Mouse (Mus musculus): ENCODE results near the gene Hddc3. TPM values are rescaled to one million over a fixed set of nuclear protein-coding genes. Genes with fewer than 3 reads are reported as not detected.

Hddc3 gene
- polyA plus RNA-seq, 1 experiment from 2014 or later = 20.2 TPM

GRCm38 (mm10) chr7:80339371-80339770 is 3.5 kb upstream of the Hddc3 start:
- Histone ChIP-seq H3K4me3 (peak overlapping the region; percentile 54), H3K27ac (peak overlapping the region; percentile 60; the same call in 1 of the 2 replicates), H3K36me3 (peaks cover 36% of the 10 kb centered on the region), H3K4me2 (replicated peaks) (peak overlapping the region; percentile 92), H3K9ac (peak overlapping the region; percentile 84), H3K4me1 (peaks cover 51% of the 10 kb centered on the region), H3K9me3 (replicated peaks) (no peaks in the 10 kb centered on the region), H3K27me3 (no peaks in the 10 kb centered on the region)
- ATAC-seq (ENCODE audit: low FRiP score) = no peak
- WGBS = 9% methylated on average over 17 of the region's 17 CpGs

GRCm38 (mm10) chr7:80339793-80340628 is 2.9 kb upstream of the Hddc3 start:
- H3K9ac ChIP-seq = peak overlapping the region; percentile 84
- peaks cover 51% of the 10 kb centered on the region for H3K4me1 ChIP-seq

GRCm38 (mm10) chr7:80340793-80341192 is 2.1 kb upstream of the Hddc3 start, which contains the start of gene Unc45a:
Gene Unc45a, minus strand, starts transcription at chr7:80341005.
- H3K4me1 ChIP-seq = peaks cover 51% of the 10 kb centered on the region

More at GRCm38 (mm10) chr7:80339793-80340628, 2.9 kb upstream of the Hddc3 start:
- Histone ChIP-seq H3K4me2 (replicated peaks) (peak overlapping the region; percentile 92), H3K27me3 (no peaks in the 10 kb centered on the region), H3K27ac (peak overlapping the region; percentile 85), H3K9me3 (replicated peaks) (no peaks in the 10 kb centered on the region), H3K4me3 (peak overlapping the region; percentile 54), H3K36me3 (peaks cover 29% of the 10 kb centered on the region)
- peak; percentile 94 for ATAC-seq (ENCODE audit: low FRiP score)
- under 1% methylated on average over 44 of the region's 45 CpGs for WGBS

GRCm38 (mm10) chr7:80341793-80342192 is 1.1 kb upstream of the Hddc3 start:
- Histone ChIP-seq H3K9me3 (replicated peaks) (no peaks in the 10 kb centered on the region), H3K36me3 (peaks cover 11% of the 10 kb centered on the region), H3K9ac (no peak overlapping the region), H3K4me3 (no peak overlapping the region), H3K27ac (peak overlapping the region; percentile 78; the same call in 1 of the 2 replicates), H3K27me3 (no peaks in the 10 kb centered on the region), H3K4me2 (replicated peaks) (no peak overlapping the region; the same call in 1 of the 2 replicates), H3K4me1 (peaks cover 51% of the 10 kb centered on the region)
- 64% methylated on average over 7 of the region's 7 CpGs for WGBS
- ATAC-seq (ENCODE audit: low FRiP score) = no peak

More at GRCm38 (mm10) chr7:80340793-80341192, 2.1 kb upstream of the Hddc3 start, which contains the start of gene Unc45a:
- Histone ChIP-seq H3K27ac (peak within 1 kb of the TSS; percentile 85), H3K4me3 (peak within 1 kb of the TSS; percentile 54), H3K36me3 (peaks cover 21% of the 10 kb centered on the region), H3K9ac (peak within 1 kb of the TSS; percentile 84), H3K27me3 (no peaks in the 10 kb centered on the region), H3K9me3 (replicated peaks) (no peaks in the 10 kb centered on the region), H3K4me2 (replicated peaks) (peak within 1 kb of the TSS; percentile 92)
- ATAC-seq (ENCODE audit: low FRiP score) = peak; percentile 33
- 2% methylated on average over 11 of the region's 11 CpGs for WGBS

GRCm38 (mm10) chr7:80343270-80344018 is 540 bp downstream of the Hddc3 start:
- H3K4me2 ChIP-seq (replicated peaks) = peak overlapping the region; percentile 75
- no peaks in the 10 kb centered on the region for H3K27me3 ChIP-seq
- peak overlapping the region; percentile 75 for H3K9ac ChIP-seq
- H3K9me3 ChIP-seq (replicated peaks) = no peaks in the 10 kb centered on the region
- H3K27ac ChIP-seq = peak overlapping the region; percentile 86
- H3K4me1 ChIP-seq = peaks cover 40% of the 10 kb centered on the region
- 0 out of 2 replicates have a peak, but pooled peaks have one; percentile 3 for ATAC-seq (ENCODE audit: low FRiP score)
- peak overlapping the region; percentile 52 for H3K4me3 ChIP-seq
- H3K36me3 ChIP-seq = no peaks in the 10 kb centered on the region
- WGBS = 26% methylated on average over 19 of the region's 19 CpGs

- H3K27me3 ChIP-seq = no peaks in the 10 kb centered on the region
- no peaks in the 10 kb centered on the region for H3K9me3 ChIP-seq (replicated peaks)
- peaks cover 23% of the 10 kb centered on the region for H3K4me1 ChIP-seq
- 96% methylated on average over 9 of the region's 9 CpGs for whole genome bisulfite sequencing
- no peak overlapping the region for H3K4me2 ChIP-seq (replicated peaks)
- H3K9ac ChIP-seq = no peak overlapping the region
- H3K36me3 ChIP-seq = peaks cover 18% of the 10 kb centered on the region
- H3K27ac ChIP-seq = no peak overlapping the region
- H3K4me3 ChIP-seq = no peak overlapping the region
- ATAC-seq (ENCODE audit: low FRiP score) = no peak
These were observed 3.3 kb downstream of the Hddc3 start for GRCm38 (mm10) chr7:80346173-80346572.

GRCm38 (mm10) chr7:80346830-80347229 is 3.9 kb downstream of the Hddc3 start:
- peaks cover 23% of the 10 kb centered on the region for H3K36me3 ChIP-seq
- no peak overlapping the region for H3K27ac ChIP-seq
- no peaks in the 10 kb centered on the region for H3K27me3 ChIP-seq
- 93% methylated on average over 5 of the region's 5 CpGs for WGBS
- no peak overlapping the region for H3K9ac ChIP-seq
- no peaks in the 10 kb centered on the region for H3K9me3 ChIP-seq (replicated peaks)
- ATAC-seq (ENCODE audit: low FRiP score) = no peak
- H3K4me2 ChIP-seq (replicated peaks) = no peak overlapping the region
- peaks cover 16% of the 10 kb centered on the region for H3K4me1 ChIP-seq
- H3K4me3 ChIP-seq = no peak overlapping the region

- H3K27ac ChIP-seq = no peak overlapping the region
These were observed 5.0 kb downstream of the Hddc3 start for GRCm38 (mm10) chr7:80347670-80348586.

GRCm38 (mm10) chr7:80350808-80351207 is 7.9 kb downstream of the Hddc3 start:
- H3K4me3 ChIP-seq = no peak overlapping the region
- H3K27ac ChIP-seq = no peak overlapping the region
- WGBS = 69% methylated on average over 2 of the region's 2 CpGs
- no peaks in the 10 kb centered on the region for H3K27me3 ChIP-seq
- H3K4me2 ChIP-seq (replicated peaks) = no peak overlapping the region
- peaks cover 54% of the 10 kb centered on the region for H3K36me3 ChIP-seq
- no peak overlapping the region for H3K9ac ChIP-seq
- H3K9me3 ChIP-seq (replicated peaks) = no peaks in the 10 kb centered on the region
- no peaks in the 10 kb centered on the region for H3K4me1 ChIP-seq
- ATAC-seq (ENCODE audit: low FRiP score) = no peak

More at GRCm38 (mm10) chr7:80347670-80348586, 5.0 kb downstream of the Hddc3 start:
- 75% methylated on average over 13 of the region's 13 CpGs for WGBS
- no peak overlapping the region for H3K4me2 ChIP-seq (replicated peaks)
- no peaks in the 10 kb centered on the region for H3K9me3 ChIP-seq (replicated peaks)
- no peak overlapping the region for H3K4me3 ChIP-seq
- peaks cover 6% of the 10 kb centered on the region for H3K4me1 ChIP-seq
- H3K9ac ChIP-seq = no peak overlapping the region
- peaks cover 32% of the 10 kb centered on the region for H3K36me3 ChIP-seq
- no peak for ATAC-seq (ENCODE audit: low FRiP score)
- H3K27me3 ChIP-seq = no peaks in the 10 kb centered on the region

- 92% methylated on average over 8 of the region's 8 CpGs for WGBS
- H3K4me2 ChIP-seq (replicated peaks) = no peak overlapping the region
- H3K4me1 ChIP-seq = peaks cover 10% of the 10 kb centered on the region
- no peak overlapping the region for H3K9ac ChIP-seq
- H3K27ac ChIP-seq = no peak overlapping the region
- no peaks in the 10 kb centered on the region for H3K9me3 ChIP-seq (replicated peaks)
- no peak for ATAC-seq (ENCODE audit: low FRiP score)
- no peaks in the 10 kb centered on the region for H3K27me3 ChIP-seq
- H3K4me3 ChIP-seq = no peak overlapping the region
- peaks cover 73% of the 10 kb centered on the region for H3K36me3 ChIP-seq
These were observed 10.0 kb downstream of the Hddc3 start for GRCm38 (mm10) chr7:80352920-80353319.

GRCm38 (mm10) chr7:80356351-80356750 is 13.4 kb downstream of the Hddc3 start:
- Histone ChIP-seq H3K4me2 (replicated peaks) (no peak overlapping the region), H3K9me3 (replicated peaks) (no peaks in the 10 kb centered on the region), H3K27ac (peak overlapping the region; percentile 40; the same call in 1 of the 2 replicates), H3K9ac (no peak overlapping the region), H3K27me3 (no peaks in the 10 kb centered on the region), H3K4me3 (no peak overlapping the region), H3K4me1 (peaks cover 10% of the 10 kb centered on the region), H3K36me3 (peaks cover 87% of the 10 kb centered on the region)
- 84% methylated on average over 13 of the region's 13 CpGs for WGBS
- no peak for ATAC-seq (ENCODE audit: low FRiP score)

Data from hindbrain, embryonic 12.5 days (tissue).